17 mouse cellular contexts compared by ENCODE assay signal in genomic region chr6:67151515-67151914, GRCm38 (mm10).
"Had no signal": no experiment of that assay in that cellular context is flagged by ENCODE, and none has a peak within 500 bp of the region (broad histone marks: within the 10 kb centered on the region; RNA-seq: fewer than 3 reads in every experiment).

No protein-coding gene starts in this region.

- ATAC-seq: liver, postnatal 0 days; midbrain, embryonic 13.5 days; midbrain, embryonic 15.5 days had no signal

- H3K27ac ChIP-seq: liver, embryonic 13.5 days; liver, embryonic 15.5 days; lung, embryonic 15.5 days; macrophage; midbrain, embryonic 13.5 days; midbrain, embryonic 15.5 days; neural tube, embryonic 12.5 days; stomach, embryonic 15.5 days; stomach, postnatal 0 days had no signal

- H3K4me2 ChIP-seq: liver, embryonic 13.5 days; liver, embryonic 15.5 days; lung, embryonic 15.5 days; midbrain, embryonic 11.5 days; midbrain, embryonic 13.5 days; midbrain, embryonic 15.5 days; neural tube, embryonic 12.5 days; stomach, embryonic 15.5 days had no signal

- H3K4me3 ChIP-seq: liver, embryonic 13.5 days; liver, embryonic 15.5 days; lung, embryonic 15.5 days; megakaryocyte, embryonic 14.5 days; midbrain, embryonic 13.5 days; midbrain, embryonic 15.5 days; neural tube, embryonic 12.5 days; stomach, embryonic 15.5 days had no signal

- H3K36me3 ChIP-seq: liver, embryonic 13.5 days; liver, embryonic 15.5 days; lung, embryonic 15.5 days; midbrain, embryonic 13.5 days; midbrain, embryonic 15.5 days; neural tube, embryonic 12.5 days; stomach, embryonic 15.5 days had no signal

- H3K27me3 ChIP-seq: liver, embryonic 13.5 days; liver, embryonic 15.5 days; lung, embryonic 15.5 days; megakaryocyte, embryonic 14.5 days; midbrain, embryonic 13.5 days; midbrain, embryonic 15.5 days; neural tube, embryonic 12.5 days; stomach, embryonic 15.5 days had no signal

- H3K9me3 ChIP-seq: liver, embryonic 13.5 days; liver, embryonic 15.5 days; lung, embryonic 15.5 days; megakaryocyte, embryonic 14.5 days; midbrain, embryonic 13.5 days; midbrain, embryonic 15.5 days; neural tube, embryonic 12.5 days; stomach, embryonic 15.5 days had no signal

- H3K9ac ChIP-seq: liver, embryonic 13.5 days; liver, embryonic 15.5 days; liver, postnatal 0 days; lung, embryonic 15.5 days; midbrain, embryonic 13.5 days; midbrain, embryonic 15.5 days; neural tube, embryonic 12.5 days; stomach, embryonic 15.5 days had no signal

- H3K4me1 ChIP-seq: midbrain, embryonic 15.5 days; neural tube, embryonic 12.5 days; stomach, embryonic 15.5 days had no signal

- DNase-seq: liver, embryonic 13.5 days; liver, postnatal 0 days; lung, adult 2 months; right cerebral cortex, postnatal 14 days; thymus, adult 2 months; thymus, postnatal 25 days; thymus, postnatal 4 days had no signal
